Mouse (Mus musculus) lung, postnatal 0 days (tissue): Measurements from ENCODE around the gene Rnf144a. TPM values are rescaled to one million over a fixed set of nuclear protein-coding genes. Genes with fewer than 3 reads are reported as not detected.
A peak's percentile ranks its signal among the peaks of the same experiment; 100 is the strongest.

Source experiments
- ATAC-seq: fragments of 200-750 bp; cut with Nextera tagmentation; 2 replicates; pipeline ENCODE4 v1.8.0; 2017; ENCODE audit warnings: moderate library complexity
- DNase-seq: peaks from one replicate; pipeline ENCODE4 v3.0.0-alpha.2; 2016; ENCODE audit warnings: low spot score
- H3K27ac ChIP-seq: fragments of 300-500 bp; sonication (generic); 2 replicates; pipeline ENCODE4 v1.5.1; 2014; ENCODE audit warnings: antibody characterized with exemption, mild to moderate bottlenecking, low read length, mixed read lengths
- H3K27me3 ChIP-seq: fragments of 300-500 bp; sonication (generic); replicated peaks from 2 replicates; pipeline ENCODE4 v1.6.1; 2014; ENCODE audit warnings: low read length, mixed read lengths; ENCODE audit not compliant: insufficient read depth
- H3K36me3 ChIP-seq: fragments of 300-500 bp; sonication (generic); 2 replicates; pipeline ENCODE4 v1.6.1; 2014; ENCODE audit warnings: low read length, mixed read lengths; ENCODE audit not compliant: insufficient read depth
- H3K4me1 ChIP-seq: fragments of 300-500 bp; sonication (generic); 2 replicates; pipeline ENCODE4 v1.6.1; 2014; ENCODE audit warnings: antibody characterized with exemption, low read depth, low read length, mixed read lengths; ENCODE audit not compliant: insufficient read depth
- H3K4me2 ChIP-seq: fragments of 300-500 bp; sonication (generic); replicated peaks from 2 replicates; pipeline ENCODE4 v1.6.1; 2014; ENCODE audit warnings: low read depth, mild to moderate bottlenecking, low read length, moderate library complexity, mixed read lengths
- H3K4me3 ChIP-seq: fragments of 300-500 bp; sonication (generic); 2 replicates; pipeline ENCODE4 v1.5.1; 2014; ENCODE audit warnings: low read depth, low read length
- H3K9ac ChIP-seq: fragments of 300-500 bp; sonication (generic); replicated peaks from 2 replicates; pipeline ENCODE4 v1.6.1; 2014; ENCODE audit warnings: low read depth, mild to moderate bottlenecking
- H3K9me3 ChIP-seq: fragments of 300-500 bp; sonication (generic); 2 replicates; pipeline ENCODE4 v1.6.1; 2016; ENCODE audit warnings: low read length, mixed read lengths
- CTCF ChIP-seq: IDR thresholded peaks from 2 replicates; pipeline ENCODE4 v1.5.1; 2016; ENCODE audit warnings: antibody characterized with exemption, mild to moderate bottlenecking
- EP300 ChIP-seq: IDR thresholded peaks from 2 replicates; pipeline ENCODE4 v1.6.1; 2016; ENCODE audit warnings: antibody characterized with exemption, mild to moderate bottlenecking, control low read depth
- WGBS: fragments of 180-500 bp; shearing (Covaris S2); extraction: QIAGEN DNeasy Blood & Tissue Kit; methylation state at CpG from one replicate; pipeline ENCODE4 v1.1.7; 2014; 5-methylcytosine and 5-hydroxymethylcytosine counted together
- polyA plus RNA-seq: library from polyadenylated mRNA; unstranded; fragments of >200 nt; fragmentation: Nextera tagmentation; extraction: Ambion mirVana; gene quantifications from 2 replicates; pipeline ENCODE4 v1.2.1, GENCODE M21; 2015

Rnf144a gene
- polyA plus RNA-seq, 1 experiment from 2014 or later, result 69.6 TPM

GRCm38 (mm10) chr12:26424841-26425240 is 9.8 kb upstream of the Rnf144a start:
- Histone ChIP-seq H3K4me1 (no peaks in the 10 kb centered on the region), H3K36me3 (no peaks in the 10 kb centered on the region), H3K4me2 (no peak overlapping the region), H3K27me3 (no peaks in the 10 kb centered on the region), H3K9ac (no peak overlapping the region), H3K27ac (no peak overlapping the region), H3K9me3 (no peaks in the 10 kb centered on the region), H3K4me3 (no peak overlapping the region)
- WGBS, result 74% methylated on average over 2 of the region's 2 CpGs
- ATAC-seq (no peak), DNase-seq (peak; percentile 59)
- no peak for TF ChIP-seq EP300
- TF ChIP-seq CTCF, result peak; percentile 70

- peaks cover 5% of the 10 kb centered on the region; the same call in 1 of the 2 replicates for H3K4me1 ChIP-seq
- H3K9ac ChIP-seq, result no peak overlapping the region
- no peak overlapping the region for H3K27ac ChIP-seq
- no peak overlapping the region for H3K4me3 ChIP-seq
- H3K9me3 ChIP-seq, result no peaks in the 10 kb centered on the region
- TF ChIP-seq CTCF (no peak), EP300 (no peak)
- H3K36me3 ChIP-seq, result no peaks in the 10 kb centered on the region
- ATAC-seq, result no peak
- no peak overlapping the region for H3K4me2 ChIP-seq
- WGBS, result 77% methylated on average over 4 of the region's 4 CpGs
- no peaks in the 10 kb centered on the region for H3K27me3 ChIP-seq
- DNase-seq, result no peak
Observed at GRCm38 (mm10) chr12:26418322-26418721, 3.3 kb upstream of the Rnf144a start.

- Histone ChIP-seq H3K4me3 (no peak overlapping the region), H3K27me3 (no peaks in the 10 kb centered on the region), H3K27ac (no peak overlapping the region), H3K36me3 (no peaks in the 10 kb centered on the region), H3K9ac (no peak overlapping the region), H3K4me2 (no peak overlapping the region), H3K9me3 (no peaks in the 10 kb centered on the region), H3K4me1 (peaks cover 20% of the 10 kb centered on the region; the same call in 1 of the 2 replicates)
- WGBS, result 75% methylated on average over 7 of the region's 7 CpGs
- DNase-seq, result no peak
- ATAC-seq, result no peak
- TF ChIP-seq EP300, result no peak
- TF ChIP-seq CTCF, result no peak
Observed at GRCm38 (mm10) chr12:26416636-26417295, 1.7 kb upstream of the Rnf144a start.

- DNase-seq (peak; percentile 54), ATAC-seq (peak; percentile 55)
- Histone ChIP-seq H3K27me3 (no peaks in the 10 kb centered on the region), H3K36me3 (no peaks in the 10 kb centered on the region), H3K27ac (peak overlapping the region; percentile 66), H3K4me1 (peaks cover 24% of the 10 kb centered on the region), H3K4me2 (peak overlapping the region; percentile 87), H3K9ac (peak overlapping the region; percentile 82), H3K4me3 (peak overlapping the region; percentile 92), H3K9me3 (no peaks in the 10 kb centered on the region)
- WGBS, result 0% methylated on average over 55 of the region's 64 CpGs
- no peak for TF ChIP-seq CTCF
- no peak for TF ChIP-seq EP300
Observed at GRCm38 (mm10) chr12:26414451-26415103, 477 bp downstream of the Rnf144a start.

- ATAC-seq, result no peak
- TF ChIP-seq CTCF, result no peak
- TF ChIP-seq EP300, result no peak
- Histone ChIP-seq H3K36me3 (no peaks in the 10 kb centered on the region), H3K4me3 (peak overlapping the region; percentile 92), H3K4me1 (peaks cover 26% of the 10 kb centered on the region), H3K9ac (peak overlapping the region; percentile 82), H3K27ac (peak overlapping the region; percentile 66; the same call in 1 of the 2 replicates), H3K9me3 (no peaks in the 10 kb centered on the region), H3K27me3 (no peaks in the 10 kb centered on the region), H3K4me2 (peak overlapping the region; percentile 87)
- DNase-seq, result peak; percentile 42
- WGBS, result 17% methylated on average over 8 of the region's 8 CpGs
Observed at GRCm38 (mm10) chr12:26413961-26414411, 1.1 kb downstream of the Rnf144a start.

- Histone ChIP-seq H3K27ac (no peak overlapping the region; the same call in 1 of the 2 replicates), H3K9me3 (no peaks in the 10 kb centered on the region), H3K4me1 (peaks cover 29% of the 10 kb centered on the region), H3K9ac (0 out of 2 replicates have a peak overlapping the region, but pooled peaks have one; percentile 19), H3K4me3 (peak overlapping the region; percentile 92), H3K4me2 (peak overlapping the region; percentile 87), H3K36me3 (0 out of 2 replicates have a peak, but pooled peaks cover 6% of the 10 kb centered on the region), H3K27me3 (no peaks in the 10 kb centered on the region)
- 40% methylated on average over 6 of the region's 6 CpGs for WGBS
- TF ChIP-seq EP300 (no peak), CTCF (no peak)
- DNase-seq (peak; percentile 26), ATAC-seq (no peak)
Observed at GRCm38 (mm10) chr12:26412802-26413201, 2.3 kb downstream of the Rnf144a start.
